Mouse (Mus musculus) adrenal gland (tissue): Measurements from ENCODE around the gene Tprg.

ENCODE experiments used
- intact Hi-C: fragments of 180-260 bp; cut with DNase I; formaldehyde crosslinking; loops from one replicate; pipeline ENCODE4 v1.15.1; 2025

The Tprg gene

GRCm38 (mm10) chr16:25424001-25424400 is 137.4 kb downstream of the Tprg start:
- intact Hi-C loops, result no loop called here

- intact Hi-C loops, result no loop called here
Observed at GRCm38 (mm10) chr16:25424915-25425314, 138.3 kb downstream of the Tprg start.

- intact Hi-C loops, result no loop called here
Observed at GRCm38 (mm10) chr16:25425376-25425775, 138.8 kb downstream of the Tprg start.

- intact Hi-C loops, result no loop called here
Observed at GRCm38 (mm10) chr16:25426261-25426660, 139.6 kb downstream of the Tprg start.

GRCm38 (mm10) chr16:25440039-25440438 is 153.4 kb downstream of the Tprg start:
- intact Hi-C loops, result no loop called here

GRCm38 (mm10) chr16:25445580-25445979 is 159.0 kb downstream of the Tprg start:
- intact Hi-C loops, result no loop called here

- intact Hi-C loops, result no loop called here
Observed at GRCm38 (mm10) chr16:25451511-25451910, 164.9 kb downstream of the Tprg start.

- intact Hi-C loops, result no loop called here
Observed at GRCm38 (mm10) chr16:25464732-25465131, 178.1 kb downstream of the Tprg start.

GRCm38 (mm10) chr16:25465435-25466139 is 179.0 kb downstream of the Tprg start:
- intact Hi-C loops, result no loop called here

- intact Hi-C loops, result no loop called here
Observed at GRCm38 (mm10) chr16:25468040-25468439, 181.4 kb downstream of the Tprg start.

GRCm38 (mm10) chr16:25468662-25469061 is 182.0 kb downstream of the Tprg start:
- intact Hi-C loops, result no loop called here
